Mouse (Mus musculus) adrenal gland, postnatal 4 days (tissue): ENCODE results near the gene Tnfrsf11a. TPM values are rescaled to one million over a fixed set of nuclear protein-coding genes. Genes with fewer than 3 reads are reported as not detected.
"Not testable (repeated sequence)": the region's sequence is repeated elsewhere in the genome, so short reads cannot be mapped to it uniquely, and the experiment has no call there.

ENCODE experiments used
- DNase-seq, 2 experiments: peaks; one replicate each; pipeline ENCODE4 v3.0.0; 2021 to 2022; ENCODE audit warnings: low spot score in 2 of 2, mixed read lengths in 2 of 2
- total RNA-seq, 2 experiments: library from RNA; stranded (reverse); gene quantifications; 2 replicates each; pipeline ENCODE4 v1.2.3; 2021

Tnfrsf11a gene
- total RNA-seq, 2 experiments from 2014 or later: 3.1 to 3.9 TPM

GRCm38 (mm10) chr1:105784257-105785016 lies 3.9 kb downstream of the Tnfrsf11a start:
- no peak for DNase-seq

DNA sequence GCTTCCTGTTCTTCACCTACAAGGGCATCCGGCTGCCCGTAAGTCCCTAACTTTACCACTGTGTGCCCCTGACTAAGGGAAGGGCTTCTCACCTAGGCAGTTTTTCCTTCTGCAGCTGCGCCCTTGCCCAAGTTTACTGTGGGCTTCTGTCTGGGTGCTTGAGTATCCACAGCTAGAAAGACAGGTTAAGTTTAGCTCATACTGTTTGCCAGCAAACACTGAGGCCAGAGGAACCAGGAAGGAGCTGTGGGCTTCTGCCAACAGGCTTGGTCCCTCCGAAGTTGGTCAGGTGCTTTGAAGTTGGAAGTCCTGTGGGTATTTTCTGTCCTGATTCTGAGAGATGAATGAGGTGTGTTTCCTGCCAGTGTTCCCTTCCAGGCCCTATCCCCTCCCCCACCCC lies 4.6 kb downstream of the Tnfrsf11a start:
- DNase-seq: no peak

GRCm38 (mm10) chr1:105786731-105787357 lies 6.3 kb downstream of the Tnfrsf11a start:
- no peak for DNase-seq

GRCm38 (mm10) chr1:105790103-105790502 lies 9.6 kb downstream of the Tnfrsf11a start:
- DNase-seq: no peak

DNA sequence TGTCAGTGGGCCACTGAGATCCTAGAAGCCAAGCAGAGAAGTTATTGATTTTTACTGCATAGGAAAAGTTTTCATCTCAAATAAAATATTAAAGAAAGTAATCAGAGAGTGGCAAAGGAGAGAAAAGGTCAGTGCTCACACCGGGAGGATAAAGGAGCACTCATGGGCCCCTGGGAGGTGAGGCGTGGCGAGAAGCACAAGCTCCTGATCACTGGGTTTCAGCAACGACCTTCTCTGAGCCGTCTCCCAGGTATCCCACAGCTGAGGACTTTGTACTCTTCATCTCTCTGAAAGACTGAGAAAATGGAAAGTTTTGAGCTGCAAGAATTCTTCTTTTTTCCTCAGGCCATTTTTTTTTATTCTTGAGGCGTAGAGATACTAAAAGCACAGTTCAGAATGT lies 14.2 kb downstream of the Tnfrsf11a start:
- DNase-seq: no peak

DNA sequence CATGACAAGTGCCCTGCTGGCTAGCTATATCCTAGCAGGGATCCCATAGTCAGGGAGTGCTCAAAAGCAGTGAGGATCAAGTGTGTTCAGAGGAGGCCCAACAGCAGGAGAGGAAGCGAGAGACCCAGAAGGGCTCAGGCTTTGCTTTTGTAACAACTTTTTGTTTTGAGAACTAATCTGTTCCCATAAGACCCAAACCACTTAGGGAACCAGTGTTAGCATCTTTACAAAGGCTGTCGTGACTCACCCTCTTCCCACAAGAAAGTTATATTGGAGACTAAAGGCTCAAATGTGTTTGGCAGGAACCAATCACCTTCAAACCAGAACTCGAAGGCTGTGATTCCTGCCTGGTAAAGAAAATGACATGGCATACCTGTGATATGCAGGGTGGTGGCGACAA lies 15.2 kb downstream of the Tnfrsf11a start:
- DNase-seq: no peak

- no peak for DNase-seq
Observed at GRCm38 (mm10) chr1:105800570-105800969, 20.1 kb downstream of the Tnfrsf11a start.

DNA sequence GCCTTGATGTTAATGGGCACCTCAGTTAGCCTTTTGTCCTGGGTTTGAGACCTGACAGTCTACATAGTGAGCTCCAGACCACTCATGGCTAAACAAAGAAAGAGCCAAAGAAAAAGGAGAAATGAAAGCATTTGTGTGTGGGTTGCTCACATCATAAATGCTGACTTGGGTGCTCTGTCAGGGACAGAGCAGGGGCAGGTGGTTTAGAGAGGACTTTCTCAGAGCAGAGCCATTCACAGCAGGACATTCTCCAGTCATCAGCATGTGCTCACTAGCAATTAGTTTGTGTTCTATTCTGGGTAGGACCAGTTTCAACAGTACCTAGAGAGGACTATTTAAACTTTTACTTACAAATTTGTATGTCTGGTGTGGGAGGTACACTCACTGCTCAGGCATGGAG lies 20.7 kb downstream of the Tnfrsf11a start:
- DNase-seq: no peak

GRCm38 (mm10) chr1:105802941-105803340 lies 22.4 kb downstream of the Tnfrsf11a start:
- no peak for DNase-seq

DNA sequence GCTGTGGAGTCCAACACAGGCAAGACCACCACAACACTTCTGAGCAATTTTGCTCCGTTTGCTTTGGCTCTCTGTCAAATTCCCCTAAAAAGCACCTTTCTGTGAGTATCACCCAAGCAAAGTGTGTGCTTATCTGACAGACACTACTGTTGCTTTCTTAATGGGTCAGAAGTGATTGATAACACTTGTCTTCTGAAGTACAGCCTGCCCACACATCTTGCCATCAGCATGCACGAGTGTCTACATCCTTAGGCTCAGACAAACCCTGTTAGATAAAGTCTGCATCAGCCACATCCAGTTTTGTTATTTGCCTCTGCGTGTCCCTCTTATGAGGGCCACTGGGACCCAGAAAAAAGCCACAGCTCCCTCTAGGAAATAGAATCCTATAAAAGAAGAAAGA lies 23.8 kb downstream of the Tnfrsf11a start:
- no peak for DNase-seq

DNA sequence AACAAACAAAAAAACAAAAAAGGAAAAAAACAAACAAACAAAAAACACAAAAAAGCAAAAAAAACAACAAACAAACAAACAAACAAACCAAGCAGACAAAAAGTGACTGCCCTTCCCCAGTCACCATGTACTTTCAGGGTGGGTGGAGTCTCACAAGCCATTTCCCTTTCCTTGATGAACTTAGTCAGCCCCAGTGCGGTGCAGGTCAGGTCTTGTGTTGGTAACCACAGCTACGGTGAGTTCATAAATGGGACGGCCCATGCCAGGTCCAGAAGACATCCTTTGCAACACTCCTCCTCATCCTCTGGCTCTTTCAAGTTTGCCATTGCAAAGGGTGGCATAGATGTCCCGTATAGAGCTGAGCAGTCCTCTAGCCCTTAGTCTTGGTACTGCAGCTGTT lies 25.0 kb downstream of the Tnfrsf11a start:
- no peak for DNase-seq

- DNase-seq: no peak
Observed at GRCm38 (mm10) chr1:105807028-105807722, 26.7 kb downstream of the Tnfrsf11a start.

GRCm38 (mm10) chr1:105812027-105812426 lies 31.5 kb downstream of the Tnfrsf11a start:
- DNase-seq: not testable (repeated sequence)

- no peak for DNase-seq
Observed at GRCm38 (mm10) chr1:105812960-105813708, 32.6 kb downstream of the Tnfrsf11a start.

- DNase-seq: no peak
Observed at GRCm38 (mm10) chr1:105813709-105814061, 33.2 kb downstream of the Tnfrsf11a start.

- no peak for DNase-seq
Observed at GRCm38 (mm10) chr1:105814402-105815270, 34.1 kb downstream of the Tnfrsf11a start.

- DNase-seq: no peak
Observed at GRCm38 (mm10) chr1:105815310-105815709, 34.8 kb downstream of the Tnfrsf11a start.

DNA sequence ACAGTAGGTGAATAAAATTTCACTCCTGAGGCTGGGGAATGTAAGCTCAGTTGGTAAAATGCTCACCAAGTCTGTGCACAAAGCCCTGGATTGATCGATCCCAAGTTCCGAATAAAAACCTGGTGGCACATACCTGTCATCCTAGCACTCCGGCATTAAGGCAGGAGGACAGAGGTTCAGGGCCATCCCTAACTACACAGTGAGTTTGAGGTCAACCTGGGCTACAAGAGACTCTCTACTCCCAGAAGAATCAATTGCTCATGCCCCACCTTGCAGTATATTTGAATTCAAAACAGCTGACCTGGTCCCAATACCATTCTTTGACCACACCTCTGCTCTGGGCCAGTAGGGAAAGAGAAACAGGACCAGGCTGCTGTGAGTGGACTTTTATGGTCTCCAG lies 35.2 kb downstream of the Tnfrsf11a start:
- DNase-seq: no peak

- no peak for DNase-seq
Observed at GRCm38 (mm10) chr1:105819031-105819430, 38.5 kb downstream of the Tnfrsf11a start.

GRCm38 (mm10) chr1:105819740-105820139 lies 39.2 kb downstream of the Tnfrsf11a start:
- no peak for DNase-seq

DNA sequence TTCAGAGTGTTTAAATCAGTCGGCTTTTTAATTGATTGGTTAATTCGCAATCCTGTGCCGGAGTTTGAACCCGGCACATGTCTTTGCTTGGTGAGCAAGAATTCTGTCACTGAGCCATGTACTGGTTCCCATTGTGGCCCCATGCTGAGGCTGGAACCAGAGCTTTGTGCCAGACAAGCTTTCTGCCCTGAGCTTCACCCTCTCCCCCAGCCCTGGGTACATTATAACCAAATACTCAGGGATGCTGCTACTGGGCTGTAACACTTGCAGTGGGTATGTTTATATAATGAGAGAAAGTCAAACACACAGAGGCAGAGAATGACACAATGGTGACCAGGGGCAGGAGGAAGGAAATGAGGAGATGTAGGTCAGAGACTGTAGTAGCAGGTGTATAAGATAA lies 43.8 kb downstream of the Tnfrsf11a start:
- DNase-seq: no peak
